Mouse (Mus musculus): ENCODE results near the gene Cldn3.
"Not testable (repeated sequence)": the region's sequence is repeated elsewhere in the genome, so short reads cannot be mapped to it uniquely, and the experiment has no call there.

Cldn3 gene

GRCm38 (mm10) chr5:134985633-134986297 lies at the start of gene Cldn3:
Cldn3 (plus strand) TSS chr5:134986214.
- no peak for DNase-seq (ENCODE audit: low spot score)

DNA sequence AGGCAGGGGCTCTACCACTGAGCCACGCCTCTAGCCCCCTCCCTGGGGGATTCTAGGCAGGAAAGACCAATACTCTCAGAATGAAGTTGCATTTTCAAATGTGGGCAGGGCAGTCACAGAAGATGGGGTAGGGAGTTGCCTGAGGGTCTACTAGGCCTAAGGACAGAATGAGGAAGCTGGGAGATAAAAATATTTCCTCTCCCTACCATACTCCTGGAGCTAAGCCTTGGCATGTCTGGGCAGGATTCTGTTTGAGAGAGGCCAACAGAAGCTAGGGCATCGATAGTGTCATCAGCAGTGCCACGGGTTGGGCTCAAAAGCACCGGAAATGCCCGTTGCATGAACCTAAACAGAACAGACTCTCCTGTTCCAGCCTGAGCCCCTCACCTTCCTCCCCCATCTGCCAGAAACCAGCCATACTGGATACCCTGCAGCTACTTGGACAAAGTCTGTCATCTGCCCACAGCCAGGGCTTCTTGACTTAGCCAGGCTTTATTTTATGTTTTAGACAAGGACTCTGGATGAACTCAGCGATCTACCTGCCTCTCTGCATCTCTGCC lies 49.3 kb upstream of the Cldn3 start:
- DNase-seq (ENCODE audit: low spot score): no peak

DNA sequence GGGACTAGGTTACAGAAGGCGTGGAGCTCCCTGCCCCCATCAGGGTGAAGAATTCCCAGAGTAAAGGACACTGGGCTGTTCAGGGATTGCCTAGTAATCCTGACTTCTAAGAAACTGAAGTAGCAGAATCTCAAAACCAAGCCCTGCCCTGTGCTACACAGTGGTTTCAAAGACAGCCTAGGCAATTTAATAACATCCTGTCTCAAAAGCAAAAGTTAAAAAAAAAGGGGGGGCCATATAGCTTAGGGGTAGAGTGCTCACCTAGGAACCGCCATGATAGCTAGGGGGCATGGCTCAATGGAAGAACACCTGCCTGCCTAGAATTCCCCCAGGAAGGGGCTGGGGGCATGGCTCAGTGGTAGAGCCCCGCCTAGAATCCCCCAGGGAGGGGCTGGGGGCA lies 46.9 kb upstream of the Cldn3 start:
- no peak for DNase-seq (ENCODE audit: low spot score)

- DNase-seq (ENCODE audit: low spot score): not testable (repeated sequence)
Measured at GRCm38 (mm10) chr5:134939554-134939953, 46.5 kb upstream of the Cldn3 start.

GRCm38 (mm10) chr5:134941472-134942209 lies 44.4 kb upstream of the Cldn3 start:
- no peak for DNase-seq (ENCODE audit: low spot score)

DNA sequence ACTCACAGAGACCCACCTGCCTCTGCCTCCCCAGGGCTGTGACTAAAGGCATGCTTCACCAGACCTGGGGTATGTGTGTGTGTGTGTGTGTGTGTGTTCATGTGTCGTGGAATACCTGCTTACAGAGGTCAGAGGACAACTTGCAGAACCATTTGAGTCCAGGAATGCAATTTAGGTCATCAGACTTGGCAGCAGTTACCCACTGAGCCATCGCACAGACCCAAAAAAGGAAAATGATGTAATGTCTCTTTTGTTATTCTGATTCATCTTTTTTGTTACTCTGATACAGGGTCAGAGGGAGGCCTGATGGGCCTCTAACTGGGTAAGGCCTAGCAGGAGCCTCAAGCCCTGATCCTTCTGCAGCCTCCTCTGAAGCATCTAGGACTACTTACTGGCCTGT lies 43.3 kb upstream of the Cldn3 start:
- no peak for DNase-seq (ENCODE audit: low spot score)

- no peak for DNase-seq (ENCODE audit: low spot score)
Measured at GRCm38 (mm10) chr5:134944179-134944578, 41.8 kb upstream of the Cldn3 start.

DNA sequence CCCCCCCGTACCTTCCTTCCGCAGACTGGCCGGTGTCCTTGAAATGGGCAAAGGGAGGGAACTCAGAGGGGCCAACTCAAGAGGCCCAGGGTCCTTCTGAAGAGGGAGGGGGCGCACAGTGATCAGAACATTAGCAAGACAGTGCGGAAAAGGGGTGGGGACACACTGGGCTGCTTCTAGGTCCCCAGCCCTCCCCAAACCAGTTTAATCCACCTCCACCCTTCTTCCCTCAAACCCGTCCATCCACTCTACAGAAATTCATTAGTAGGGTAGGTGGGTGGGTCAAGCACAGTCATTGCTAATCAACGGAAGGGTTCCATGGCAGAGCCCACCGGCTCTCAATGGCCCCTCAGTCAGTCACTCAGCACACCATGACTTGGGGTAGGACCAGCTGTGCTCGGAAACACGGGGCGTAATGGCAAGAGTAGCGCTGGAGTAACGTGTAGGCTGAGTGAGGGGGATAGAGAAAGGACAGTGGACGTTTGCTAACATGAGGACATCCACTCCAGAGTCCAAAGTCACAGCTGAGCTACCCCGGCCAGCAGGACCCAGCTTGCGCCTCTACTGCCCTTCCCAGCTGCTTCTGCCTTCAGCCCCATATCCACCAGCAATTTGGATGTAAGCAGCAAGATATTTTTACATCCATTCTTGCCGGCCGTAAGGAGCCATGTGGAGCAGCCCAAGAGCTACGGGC lies 40.6 kb upstream of the Cldn3 start:
- DNase-seq (ENCODE audit: low spot score): no peak

DNA sequence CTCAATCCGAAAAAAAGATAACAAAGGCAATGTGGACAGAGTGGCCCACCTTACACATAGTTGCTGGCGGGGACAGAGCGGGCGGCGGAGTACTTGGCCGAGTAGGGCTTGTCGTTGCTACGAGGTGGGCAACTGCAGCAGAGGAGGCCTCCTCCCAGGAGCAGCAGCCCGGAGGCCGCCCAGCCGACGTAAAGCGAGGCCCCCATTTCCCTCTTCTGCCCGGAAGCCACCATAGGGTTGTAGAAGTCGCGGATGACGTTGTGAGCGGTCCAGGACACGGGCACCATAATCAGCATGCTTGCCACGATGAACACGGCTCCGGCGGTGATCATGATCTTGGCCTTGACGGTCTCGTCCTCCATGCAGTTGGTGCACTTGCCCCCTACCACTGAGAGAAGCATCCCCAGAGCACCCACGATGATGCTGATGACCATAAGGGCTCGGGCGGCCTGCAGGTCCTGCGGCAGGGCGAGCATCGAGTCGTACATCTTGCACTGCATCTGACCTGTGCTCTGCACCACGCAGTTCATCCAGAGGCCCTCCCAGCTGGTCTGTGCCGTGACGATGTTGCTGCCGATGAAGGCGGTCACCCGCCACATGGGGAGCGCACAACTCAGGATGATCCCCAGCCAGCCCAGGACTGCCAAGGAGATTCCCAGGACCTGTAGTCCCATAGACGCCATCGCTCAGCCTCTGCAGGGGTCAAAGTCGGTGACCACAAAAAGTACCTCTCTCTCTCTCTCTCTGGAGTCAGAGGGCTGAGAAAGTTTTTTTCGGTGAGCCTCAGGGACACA lies 39.8 kb upstream of the Cldn3 start:
- no peak for DNase-seq (ENCODE audit: low spot score)

GRCm38 (mm10) chr5:134946857-134947255 lies 39.2 kb upstream of the Cldn3 start, which contains the start of gene Cldn4:
Cldn4 (minus strand) TSS chr5:134946934.
- DNase-seq (ENCODE audit: low spot score): peak; percentile 69

DNA sequence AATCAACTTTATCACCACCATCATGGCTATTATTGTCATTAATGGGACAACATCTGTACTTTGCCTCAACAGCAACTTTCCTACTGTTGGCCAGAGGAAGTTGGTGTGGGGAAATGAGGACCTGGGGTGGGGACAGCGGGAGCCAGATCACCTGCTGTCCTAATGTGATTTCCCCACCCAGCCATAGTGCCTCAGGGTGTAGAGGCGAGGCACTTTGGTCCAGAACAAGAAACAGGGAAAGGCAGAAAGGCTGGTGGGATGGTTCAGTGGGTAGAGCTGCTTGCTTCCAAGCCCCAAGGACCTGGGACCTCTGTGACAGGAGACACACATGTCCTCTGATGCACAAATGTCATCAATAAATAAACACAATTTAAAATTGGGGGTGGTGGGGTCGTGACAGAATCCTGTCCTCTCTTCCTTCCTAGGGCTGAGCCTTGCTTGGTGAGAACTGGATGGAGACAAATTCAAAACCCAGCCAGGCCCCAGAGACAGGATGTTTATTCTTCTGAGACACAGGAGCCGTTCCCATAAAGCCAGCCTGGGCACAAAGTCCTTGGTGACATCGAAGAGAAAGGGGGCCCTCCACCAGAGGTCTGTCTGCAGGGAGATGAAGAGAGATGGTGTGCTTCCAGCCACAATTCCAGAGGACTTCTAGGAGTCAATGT lies 38.5 kb upstream of the Cldn3 start:
- no peak for DNase-seq (ENCODE audit: low spot score)

DNA sequence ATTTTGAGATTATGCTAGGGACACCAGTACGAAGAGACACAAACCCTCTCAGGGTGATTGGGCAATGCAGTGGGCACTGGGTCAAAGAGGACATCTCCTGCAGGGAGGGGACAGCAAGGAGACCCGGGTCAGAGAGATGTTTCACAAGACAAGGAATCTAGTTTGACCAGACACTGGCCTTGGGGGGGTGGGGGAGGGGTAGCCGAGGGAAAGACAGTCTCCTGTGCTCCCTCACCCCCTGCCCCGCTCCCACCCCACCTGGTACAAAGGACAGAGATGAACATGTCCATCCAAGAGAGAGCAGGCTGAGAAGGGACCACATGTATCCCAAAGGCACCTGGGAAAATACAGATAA lies 38.0 kb upstream of the Cldn3 start:
- DNase-seq (ENCODE audit: low spot score): no peak

DNA sequence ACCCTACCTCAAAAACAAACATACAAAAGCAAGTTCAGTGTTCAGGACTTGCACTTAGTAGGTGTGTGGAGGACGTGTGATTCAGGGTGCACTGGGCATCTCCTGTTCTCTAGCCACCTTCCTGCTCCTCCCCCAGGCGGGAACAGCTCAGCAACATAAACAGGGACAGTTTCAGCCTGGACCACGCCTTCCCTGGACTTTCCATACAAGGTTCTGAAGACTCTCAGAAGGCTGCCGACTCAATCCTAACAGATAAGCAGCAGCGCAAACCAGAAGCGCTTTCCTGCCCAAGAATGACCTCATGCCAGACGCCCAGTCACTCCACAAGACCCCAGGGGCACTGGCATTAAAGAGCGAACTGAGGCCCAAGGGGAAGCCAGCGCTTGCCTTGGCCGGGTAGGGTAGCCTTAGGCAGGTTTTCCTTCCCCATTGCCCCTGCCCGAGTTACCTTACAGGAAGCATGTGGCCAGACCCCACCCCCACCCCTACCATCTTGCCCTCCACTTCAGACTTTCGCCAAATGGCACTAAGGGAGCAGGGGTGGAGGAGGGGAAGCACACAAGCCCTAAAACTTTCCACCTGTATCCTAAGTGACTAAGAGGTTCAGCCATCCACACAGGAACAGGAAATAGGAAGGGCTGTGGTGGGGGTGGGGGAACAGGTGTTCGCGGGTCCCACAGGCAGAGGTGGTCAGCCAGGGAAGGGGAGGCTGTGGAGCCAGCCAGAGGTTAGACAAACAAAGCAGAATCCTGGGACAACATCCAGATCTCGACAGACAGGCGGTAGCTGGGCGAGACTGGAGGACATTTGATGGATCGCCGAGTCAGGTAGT lies 34.7 kb upstream of the Cldn3 start:
- no peak for DNase-seq (ENCODE audit: low spot score)

GRCm38 (mm10) chr5:134955491-134955890 lies 30.5 kb upstream of the Cldn3 start:
- no peak for DNase-seq (ENCODE audit: low spot score)

GRCm38 (mm10) chr5:134959114-134959513 lies 26.9 kb upstream of the Cldn3 start:
- no peak for DNase-seq (ENCODE audit: low spot score)

GRCm38 (mm10) chr5:134960430-134960829 lies 25.6 kb upstream of the Cldn3 start:
- DNase-seq (ENCODE audit: low spot score): no peak

- no peak for DNase-seq (ENCODE audit: low spot score)
Measured at GRCm38 (mm10) chr5:134961519-134961918, 24.5 kb upstream of the Cldn3 start.

DNA sequence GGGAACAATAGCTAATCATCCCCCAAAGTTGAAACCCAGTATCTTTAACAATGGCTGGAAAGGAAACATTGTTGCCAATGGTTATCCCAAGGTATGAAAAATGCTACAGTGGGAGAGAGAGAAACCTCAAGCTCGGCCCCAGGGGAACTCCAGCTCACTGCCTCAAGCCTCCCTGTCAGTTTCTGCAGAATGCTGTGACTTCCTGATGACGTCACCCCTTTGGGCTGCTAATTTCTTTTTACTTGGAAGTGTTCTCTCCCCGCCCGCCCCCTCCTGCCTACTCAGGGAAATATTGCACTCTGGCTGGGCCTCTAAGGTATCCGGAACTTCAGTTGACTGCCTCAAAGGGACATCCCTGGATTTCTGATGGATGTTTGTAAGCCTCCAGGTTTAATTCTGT lies 22.5 kb upstream of the Cldn3 start:
- no peak for DNase-seq (ENCODE audit: low spot score)

- not testable (repeated sequence) for DNase-seq (ENCODE audit: low spot score)
Measured at GRCm38 (mm10) chr5:134964655-134965054, 21.4 kb upstream of the Cldn3 start.

DNA sequence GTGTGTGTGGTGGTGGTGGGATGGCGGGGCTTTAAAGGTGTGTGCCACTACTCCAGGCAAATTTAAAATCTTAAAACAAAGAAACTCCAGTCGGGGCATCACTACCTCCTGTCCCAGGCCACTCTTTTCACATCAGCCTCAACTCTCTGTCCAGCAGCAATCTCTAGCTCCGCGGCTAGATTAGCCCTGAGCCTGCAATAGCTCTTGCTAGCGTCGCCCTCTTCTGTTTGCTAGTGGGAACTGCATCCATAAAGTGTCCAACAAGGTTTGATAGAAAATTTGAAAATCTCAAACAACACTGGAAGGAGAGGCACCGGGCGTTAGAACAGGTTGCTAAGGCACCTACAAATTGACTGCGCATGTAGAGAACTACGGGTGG lies 20.6 kb upstream of the Cldn3 start:
- DNase-seq (ENCODE audit: low spot score): no peak

Measured in urinary bladder, postnatal 25 days (tissue).